Mouse (Mus musculus): ENCODE data around the gene Psmd1.

DNA sequence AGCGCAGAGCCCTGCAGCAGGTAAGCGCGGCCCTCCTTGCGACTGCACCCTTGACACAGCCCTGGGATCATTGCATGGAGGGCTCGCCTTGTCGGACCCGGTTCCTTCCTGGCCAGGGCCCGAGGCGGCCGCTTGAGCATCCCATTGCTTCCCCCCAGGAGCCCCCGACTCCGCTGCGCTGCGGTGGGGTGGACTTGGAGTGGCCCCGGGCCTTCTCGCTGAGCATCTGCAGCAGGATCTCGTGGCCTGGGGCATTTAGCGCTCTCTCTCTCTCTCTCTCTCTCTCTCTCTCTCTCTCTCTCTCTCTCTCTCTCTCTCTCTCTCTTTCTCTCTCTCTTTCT, 90.6 kb downstream of the Psmd1 start:
- TF ChIP-seq POLR2A (IDR thresholded peaks at IDR 0.05; ENCODE audit: extremely low read depth, insufficient read depth, low read length) = no peak
- no peak for TF ChIP-seq CTCF (IDR thresholded peaks at IDR 0.05; ENCODE audit: low read depth, low read length)
